In the genomic region with DNA sequence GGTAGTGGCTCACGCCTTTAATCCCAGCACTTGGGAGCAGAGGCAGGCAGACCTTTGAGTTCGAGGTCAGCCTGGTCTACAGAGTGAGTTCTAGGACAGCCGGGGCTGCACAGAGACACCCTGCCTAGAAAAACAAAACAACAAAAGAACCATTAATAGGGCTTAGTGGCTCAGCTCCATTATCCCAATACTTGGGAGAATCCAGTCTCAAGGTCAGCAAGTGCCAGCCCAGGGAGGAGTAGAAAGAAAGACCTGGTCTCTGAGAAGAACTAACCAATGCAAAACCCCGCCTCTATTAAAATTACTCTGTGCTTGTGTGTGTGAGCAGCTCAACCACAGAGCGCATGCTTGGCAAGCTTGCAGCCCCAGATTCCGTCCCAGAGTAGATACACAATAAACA, we compare ENCODE assay signal across 23 mouse cellular contexts. TPM values are rescaled to one million over a fixed set of nuclear protein-coding genes. Genes with fewer than 3 reads are reported as not detected.
A peak's percentile ranks its signal among the peaks of the same experiment; 100 is the strongest.
DNase-seq lines count a peak whose midpoint lies in the region; TF ChIP-seq lines count a peak whose summit lies in the region.
"Had no signal": no experiment of that assay in that cellular context is flagged by ENCODE, and none has a peak within 500 bp of the region (broad histone marks: within the 10 kb centered on the region; RNA-seq: fewer than 3 reads in every experiment).

No protein-coding gene starts in this region.

- TF ChIP-seq POLR2A in CH12.LX (IDR thresholded peaks at IDR 0.05; ENCODE audit: low read depth, low read length): no peak

- dilution Hi-C loops in CH12.LX (cut with MboI; ENCODE audit: extremely low pct_ligation_motif_present, extremely low pct_unique_long_range_greater_than_20kb, low sequenced_read_pairs): no loop called here

- H3K4me2 ChIP-seq in CH12.LX (ENCODE audit: insufficient read depth, low read depth, poor library complexity, severe bottlenecking): no peak overlapping the region
- H3K4me2 ChIP-seq: embryonic facial prominence, embryonic 13.5 days; embryonic facial prominence, embryonic 15.5 days; forebrain, embryonic 12.5 days had no signal

- TF ChIP-seq EP300 in CH12.LX (IDR thresholded peaks at IDR 0.05; ENCODE audit: low read length): no peak

- no peak for TF ChIP-seq CTCF in CH12.LX (conservative IDR thresholded peaks at IDR 0.05 in 1 of 2, IDR thresholded peaks at IDR 0.05 in 1 of 2; ENCODE audit: low read depth in 2 of 2, low read length in 2 of 2)
- no peak for TF ChIP-seq CTCF in E14TG2a.4 (conservative IDR thresholded peaks at IDR 0.05; ENCODE audit: low read length)

- H3K27ac ChIP-seq in CH12.LX (ENCODE audit: insufficient read depth, low read depth): no peak overlapping the region
- H3K27ac ChIP-seq: embryonic facial prominence, embryonic 13.5 days; embryonic facial prominence, embryonic 15.5 days; forebrain, embryonic 10.5 days; forebrain, embryonic 12.5 days had no signal

- H3K4me1 ChIP-seq in CH12.LX (ENCODE audit: control insufficient read depth in 1 of 2, insufficient read depth in 2 of 2) (no peaks in the 10 kb centered on the region), E14TG2a.4 (replicated peaks; ENCODE audit: low read depth, low read length) (peaks cover 26% of the 10 kb centered on the region)
- H3K4me1 ChIP-seq: embryonic facial prominence, embryonic 13.5 days; embryonic facial prominence, embryonic 15.5 days; forebrain, embryonic 12.5 days had no signal

- H3K79me2 ChIP-seq in CH12.LX (replicated peaks; ENCODE audit: control insufficient read depth, extremely low read depth, insufficient read depth, poor library complexity, severe bottlenecking): no peaks in the 10 kb centered on the region

- TF ChIP-seq RAD21 in CH12.LX (IDR thresholded peaks at IDR 0.05; ENCODE audit: low read depth, low read length): no peak

- H3K27me3 ChIP-seq in CH12.LX (replicated peaks) (no peaks in the 10 kb centered on the region), E14TG2a.4 (ENCODE audit: insufficient read depth, low read length) (no peaks in the 10 kb centered on the region)
- H3K27me3 ChIP-seq: embryonic facial prominence, embryonic 13.5 days; embryonic facial prominence, embryonic 15.5 days; forebrain, embryonic 12.5 days; Patski had no signal

- no peak overlapping the region for H3K4me3 ChIP-seq in CH12.LX (replicated peaks in 1 of 3; ENCODE audit: low read depth in 2 of 3, low read length in 2 of 3, poor library complexity in 1 of 3)
- H3K4me3 ChIP-seq in E14TG2a.4 (replicated peaks; ENCODE audit: low read length): peak overlapping the region; percentile 14; the same call in 1 of the 2 replicates
- H3K4me3 ChIP-seq: embryonic facial prominence, embryonic 13.5 days; embryonic facial prominence, embryonic 15.5 days; erythroblast, embryonic 14.5 days; forebrain, embryonic 10.5 days; forebrain, embryonic 12.5 days had no signal

- DNase-seq in CH12.LX (ENCODE audit: extremely low read depth): no peak
- DNase-seq in R1 (ENCODE audit: low read depth, low spot score): peak; percentile 84
- DNase-seq in thymus, postnatal 25 days: no peak
- no peak for DNase-seq in layer of hippocampus, adult 11-12 months (ENCODE audit: low spot score)
- DNase-seq in testis, postnatal 14 days (ENCODE audit: low spot score): no peak
- DNase-seq: adrenal gland, adult 8-10 months; adrenal gland, postnatal 25 days; cerebellum, adult 11 months; cerebellum, adult 18-20 months; cerebellum, adult 8-10 months; cerebellum, adult 9-11 months; cerebellum, postnatal 14 days; cerebellum, postnatal 36 days; embryo, embryonic 11 days had no signal

- no peaks in the 10 kb centered on the region for H3K9me3 ChIP-seq in CH12.LX (replicated peaks; ENCODE audit: low read length)
- no peaks in the 10 kb centered on the region for H3K9me3 ChIP-seq in E14TG2a.4 (ENCODE audit: low read length)
- H3K9me3 ChIP-seq: embryonic facial prominence, embryonic 13.5 days; embryonic facial prominence, embryonic 15.5 days; forebrain, embryonic 12.5 days; G1E had no signal

- H3K9ac ChIP-seq in CH12.LX (ENCODE audit: insufficient read depth, low read depth): no peak overlapping the region
- H3K9ac ChIP-seq: embryonic facial prominence, embryonic 13.5 days; embryonic facial prominence, embryonic 15.5 days; forebrain, embryonic 12.5 days had no signal

- in situ Hi-C loops in CH12.LX (cut with MboI; ENCODE audit: low pct_ligation_motif_present, low pct_unique_long_range_greater_than_20kb, low sequenced_read_pairs): no loop called here

- H3K36me3 ChIP-seq in CH12.LX (replicated peaks in 1 of 2; ENCODE audit: control insufficient read depth in 1 of 2, insufficient read depth in 1 of 2, low read length in 1 of 2) (no peaks in the 10 kb centered on the region), E14TG2a.4 (ENCODE audit: insufficient read depth, low read length) (no peaks in the 10 kb centered on the region)
- H3K36me3 ChIP-seq: embryonic facial prominence, embryonic 13.5 days; embryonic facial prominence, embryonic 15.5 days; forebrain, embryonic 10.5 days; forebrain, embryonic 12.5 days; G1E had no signal

TF ChIP-seq in CH12.LX, 34 proteins besides CTCF, POLR2A, EP300 and RAD21:
- TF ChIP-seq MYC (IDR thresholded peaks at IDR 0.05; ENCODE audit: low read depth, low read length) (no peak), NRF1 (IDR thresholded peaks at IDR 0.05; ENCODE audit: low read depth, low read length) (peak; percentile 21; the same call in 1 of the 2 replicates)

RNA-seq across cellular contexts. Expression of gene Sec11a, which starts 15.2 kb away (rescaled TPM):
- 93.5 and 105 TPM in 2 replicates for total RNA-seq in CH12.LX (2012; rRNA removed)
- total RNA-seq in CH12.LX (2014; rRNA removed): 141 and 143 TPM in 2 replicates
- 126 and 142 TPM in 2 replicates for polyA plus RNA-seq in CH12.LX (2012; ENCODE audit: insufficient read length, low read depth)

RNA-seq across cellular contexts. Expression of gene Zfp592, which starts 30.7 kb away (rescaled TPM):
- 10.1 and 12.8 TPM in 2 replicates for total RNA-seq in CH12.LX (2012; rRNA removed)
- total RNA-seq in CH12.LX (2014; rRNA removed): 7.8 and 9.0 TPM in 2 replicates
- 16.9 and 23.6 TPM in 2 replicates for polyA plus RNA-seq in CH12.LX (2012; ENCODE audit: insufficient read length, low read depth)

RNA-seq across cellular contexts. Expression of gene Nmb, which starts 57.9 kb away (rescaled TPM):
- total RNA-seq in CH12.LX (2012; rRNA removed) (0.47 and 0.67 TPM in 2 replicates), CH12.LX (2014; rRNA removed) (0.66 TPM in 1 of 2 replicates, not detected in the other)
- 0.47 and 1.1 TPM in 2 replicates for polyA plus RNA-seq in CH12.LX (2012; ENCODE audit: insufficient read length, low read depth)
- total RNA-seq: common myeloid progenitor, adult 5-6 weeks had no signal
- polyA plus RNA-seq: erythroblast, embryonic 14.5 days had no signal
